Mouse (Mus musculus) intestine, embryonic 14.5 days (tissue): Measurements from ENCODE around the gene Dst. TPM values are rescaled to one million over a fixed set of nuclear protein-coding genes. Genes with fewer than 3 reads are reported as not detected.

Experiments used
- ATAC-seq: fragments of 200-750 bp; cut with Nextera tagmentation; replicated peaks from 2 replicates; pipeline ENCODE4 v1.8.0; 2017; ENCODE audit warnings: low read depth, moderate number of reproducible peaks, moderate TSS enrichment, moderate library complexity; ENCODE audit not compliant: low FRiP score, low TSS enrichment
- DNase-seq: peaks from one replicate; pipeline ENCODE4 v3.0.0-alpha.2; 2018; ENCODE audit warnings: low spot score
- H3K27ac ChIP-seq: fragments of 300-500 bp; sonication (generic); 2 replicates; pipeline ENCODE4 v1.5.1; 2014; ENCODE audit warnings: low read depth, mild to moderate bottlenecking, control low read depth
- H3K27me3 ChIP-seq: fragments of 300-500 bp; sonication (generic); replicated peaks from 2 replicates; pipeline ENCODE4 v1.6.1; 2014; ENCODE audit warnings: low read length, control low read depth; ENCODE audit not compliant: control insufficient read depth, insufficient read depth
- H3K36me3 ChIP-seq: fragments of 300-500 bp; sonication (generic); 2 replicates; pipeline ENCODE4 v1.6.1; 2014; ENCODE audit warnings: low read length, control low read depth; ENCODE audit not compliant: control insufficient read depth, insufficient read depth
- H3K4me1 ChIP-seq: fragments of 300-500 bp; sonication (generic); replicated peaks from 2 replicates; pipeline ENCODE4 v1.6.1; 2014; ENCODE audit warnings: low read length, control low read depth, mixed read lengths; ENCODE audit not compliant: control insufficient read depth, insufficient read depth
- H3K4me2 ChIP-seq: fragments of 300-500 bp; sonication (generic); 2 replicates; pipeline ENCODE4 v1.6.1; 2014; ENCODE audit warnings: low read length
- H3K4me3 ChIP-seq: fragments of 300-500 bp; sonication (generic); 2 replicates; pipeline ENCODE4 v1.5.1; 2014; ENCODE audit warnings: low read depth, low read length, control low read depth, mixed read lengths
- H3K9ac ChIP-seq: fragments of 300-500 bp; sonication (generic); 2 replicates; pipeline ENCODE4 v1.6.1; 2014; ENCODE audit warnings: mild to moderate bottlenecking, low read length
- H3K9me3 ChIP-seq: fragments of 300-500 bp; sonication (generic); 2 replicates; pipeline ENCODE4 v1.6.1; 2016; ENCODE audit warnings: low read length, control low read depth; ENCODE audit not compliant: control insufficient read depth
- WGBS: fragments of 180-500 bp; shearing (Covaris S2); extraction: QIAGEN DNeasy Blood & Tissue Kit; methylation state at CpG from one replicate; pipeline ENCODE4 v1.1.7; 2014; 5-methylcytosine and 5-hydroxymethylcytosine counted together
- polyA plus RNA-seq: library from polyadenylated mRNA; unstranded; fragments of >200 nt; fragmentation: Nextera tagmentation; extraction: Ambion mirVana; gene quantifications from 2 replicates; pipeline ENCODE4 v1.2.1, GENCODE M21; 2014

Dst gene
- polyA plus RNA-seq, 1 experiment from 2014 or later: 27.7 TPM

- no peaks in the 10 kb centered on the region for H3K36me3 ChIP-seq
- H3K9ac ChIP-seq: no peak overlapping the region
- no peaks in the 10 kb centered on the region for H3K9me3 ChIP-seq
- no peak overlapping the region for H3K4me2 ChIP-seq
- no peaks in the 10 kb centered on the region for H3K27me3 ChIP-seq
- H3K4me1 ChIP-seq: no peaks in the 10 kb centered on the region; the same call in 1 of the 2 replicates
- DNase-seq (no peak), ATAC-seq (no peak)
- WGBS: 55% methylated on average over 5 of the region's 5 CpGs
- H3K27ac ChIP-seq: no peak overlapping the region
- no peak overlapping the region for H3K4me3 ChIP-seq
These were observed 160.3 kb downstream of the Dst start for GRCm38 (mm10) chr1:34068341-34068740.

GRCm38 (mm10) chr1:34069514-34070290 lies 161.7 kb downstream of the Dst start:
- Histone ChIP-seq H3K4me1 (peaks cover 4% of the 10 kb centered on the region; the same call in 1 of the 2 replicates), H3K4me2 (no peak overlapping the region), H3K27ac (no peak overlapping the region), H3K36me3 (no peaks in the 10 kb centered on the region), H3K27me3 (no peaks in the 10 kb centered on the region), H3K9me3 (no peaks in the 10 kb centered on the region), H3K9ac (no peak overlapping the region), H3K4me3 (no peak overlapping the region)
- ATAC-seq (no peak), DNase-seq (no peak)
- WGBS: 90% methylated on average over 10 of the region's 10 CpGs

GRCm38 (mm10) chr1:34070474-34070873 lies 162.4 kb downstream of the Dst start:
- Histone ChIP-seq H3K9ac (no peak overlapping the region), H3K9me3 (no peaks in the 10 kb centered on the region), H3K27ac (no peak overlapping the region), H3K36me3 (no peaks in the 10 kb centered on the region), H3K4me3 (no peak overlapping the region), H3K27me3 (no peaks in the 10 kb centered on the region), H3K4me1 (peaks cover 4% of the 10 kb centered on the region; the same call in 1 of the 2 replicates), H3K4me2 (no peak overlapping the region)
- 42% methylated on average over 7 of the region's 7 CpGs for WGBS
- no peak for DNase-seq
- no peak for ATAC-seq

GRCm38 (mm10) chr1:34070991-34071639 lies 163.1 kb downstream of the Dst start:
- WGBS: 83% methylated on average over 6 of the region's 6 CpGs
- no peak overlapping the region for H3K9ac ChIP-seq
- DNase-seq (no peak), ATAC-seq (no peak)
- H3K4me3 ChIP-seq: no peak overlapping the region
- H3K36me3 ChIP-seq: no peaks in the 10 kb centered on the region
- no peaks in the 10 kb centered on the region for H3K9me3 ChIP-seq
- H3K27ac ChIP-seq: no peak overlapping the region
- H3K4me2 ChIP-seq: no peak overlapping the region
- no peaks in the 10 kb centered on the region for H3K27me3 ChIP-seq
- H3K4me1 ChIP-seq: peaks cover 4% of the 10 kb centered on the region; the same call in 1 of the 2 replicates

GRCm38 (mm10) chr1:34072262-34072661 lies 164.2 kb downstream of the Dst start:
- DNase-seq: no peak
- no peaks in the 10 kb centered on the region for H3K27me3 ChIP-seq
- no peaks in the 10 kb centered on the region for H3K9me3 ChIP-seq
- H3K36me3 ChIP-seq: no peaks in the 10 kb centered on the region
- H3K4me1 ChIP-seq: peaks cover 4% of the 10 kb centered on the region; the same call in 1 of the 2 replicates
- H3K27ac ChIP-seq: no peak overlapping the region
- ATAC-seq: no peak
- H3K4me2 ChIP-seq: no peak overlapping the region
- no peak overlapping the region for H3K4me3 ChIP-seq
- 87% methylated on average over 7 of the region's 7 CpGs for WGBS
- no peak overlapping the region for H3K9ac ChIP-seq

GRCm38 (mm10) chr1:34073436-34074169 lies 165.6 kb downstream of the Dst start:
- H3K4me1 ChIP-seq: peaks cover 4% of the 10 kb centered on the region; the same call in 1 of the 2 replicates
- DNase-seq (no peak), ATAC-seq (no peak)
- H3K4me3 ChIP-seq: no peak overlapping the region
- no peak overlapping the region for H3K27ac ChIP-seq
- no peak overlapping the region for H3K9ac ChIP-seq
- no peaks in the 10 kb centered on the region for H3K27me3 ChIP-seq
- H3K9me3 ChIP-seq: no peaks in the 10 kb centered on the region
- WGBS: 45% methylated on average over 10 of the region's 10 CpGs
- H3K36me3 ChIP-seq: no peaks in the 10 kb centered on the region
- no peak overlapping the region for H3K4me2 ChIP-seq

GRCm38 (mm10) chr1:34074245-34075187 lies 166.5 kb downstream of the Dst start:
- Histone ChIP-seq H3K4me3 (no peak overlapping the region), H3K4me1 (peaks cover 4% of the 10 kb centered on the region; the same call in 1 of the 2 replicates), H3K9me3 (no peaks in the 10 kb centered on the region), H3K27ac (no peak overlapping the region), H3K4me2 (no peak overlapping the region), H3K27me3 (no peaks in the 10 kb centered on the region), H3K9ac (no peak overlapping the region), H3K36me3 (no peaks in the 10 kb centered on the region)
- DNase-seq (no peak), ATAC-seq (no peak)
- 34% methylated on average over 15 of the region's 15 CpGs for WGBS
